Mouse (Mus musculus): ENCODE measurements around the gene Fxyd5. TPM values are rescaled to one million over a fixed set of nuclear protein-coding genes. Genes with fewer than 3 reads are reported as not detected.

Gene Fxyd5
- polyA plus RNA-seq, 1 experiment from 2014 or later: 24.4 TPM

- H3K36me3 ChIP-seq (ENCODE audit: control insufficient read depth, insufficient read depth, low read length): no peaks in the 10 kb centered on the region
- no peaks in the 10 kb centered on the region for H3K27me3 ChIP-seq (ENCODE audit: control insufficient read depth, insufficient read depth, low read depth, low read length)
- no peak overlapping the region for H3K4me3 ChIP-seq (ENCODE audit: low read depth, low read length)
- no peak for ATAC-seq
- 64% methylated on average over 9 of the region's 9 CpGs for WGBS
- no peak overlapping the region for H3K4me2 ChIP-seq (ENCODE audit: low read length)
- no peaks in the 10 kb centered on the region for H3K9me3 ChIP-seq (replicated peaks; ENCODE audit: control insufficient read depth, low read length, poor library complexity, severe bottlenecking)
- H3K9ac ChIP-seq (ENCODE audit: low read depth, low read length): no peak overlapping the region
- H3K4me1 ChIP-seq (ENCODE audit: control insufficient read depth, insufficient read depth, low read length): peaks cover 2% of the 10 kb centered on the region; the same call in 1 of the 2 replicates
- H3K27ac ChIP-seq (ENCODE audit: low read length): no peak overlapping the region
Measured at GRCm38 (mm10) chr7:31072326-31072725, 30.0 kb upstream of the Fxyd5 start.

- H3K4me2 ChIP-seq (ENCODE audit: low read length): no peak overlapping the region
- peaks cover 2% of the 10 kb centered on the region; the same call in 1 of the 2 replicates for H3K4me1 ChIP-seq (ENCODE audit: control insufficient read depth, insufficient read depth, low read length)
- 79% methylated on average over 6 of the region's 6 CpGs for WGBS
- no peaks in the 10 kb centered on the region for H3K36me3 ChIP-seq (ENCODE audit: control insufficient read depth, insufficient read depth, low read length)
- H3K27me3 ChIP-seq (ENCODE audit: control insufficient read depth, insufficient read depth, low read depth, low read length): no peaks in the 10 kb centered on the region
- H3K9ac ChIP-seq (ENCODE audit: low read depth, low read length): no peak overlapping the region
- H3K4me3 ChIP-seq (ENCODE audit: low read depth, low read length): no peak overlapping the region
- H3K9me3 ChIP-seq (replicated peaks; ENCODE audit: control insufficient read depth, low read length, poor library complexity, severe bottlenecking): no peaks in the 10 kb centered on the region
- ATAC-seq: no peak
- H3K27ac ChIP-seq (ENCODE audit: low read length): no peak overlapping the region
Measured at GRCm38 (mm10) chr7:31070324-31070723, 28.0 kb upstream of the Fxyd5 start.

GRCm38 (mm10) chr7:31069491-31069890 is 27.2 kb upstream of the Fxyd5 start:
- Histone ChIP-seq H3K27me3 (ENCODE audit: control insufficient read depth, insufficient read depth, low read depth, low read length) (no peaks in the 10 kb centered on the region), H3K9ac (ENCODE audit: low read depth, low read length) (no peak overlapping the region), H3K36me3 (ENCODE audit: control insufficient read depth, insufficient read depth, low read length) (no peaks in the 10 kb centered on the region), H3K4me2 (ENCODE audit: low read length) (no peak overlapping the region), H3K9me3 (replicated peaks; ENCODE audit: control insufficient read depth, low read length, poor library complexity, severe bottlenecking) (no peaks in the 10 kb centered on the region), H3K4me1 (ENCODE audit: control insufficient read depth, insufficient read depth, low read length) (peaks cover 2% of the 10 kb centered on the region; the same call in 1 of the 2 replicates), H3K4me3 (ENCODE audit: low read depth, low read length) (no peak overlapping the region), H3K27ac (ENCODE audit: low read length) (no peak overlapping the region)
- ATAC-seq: no peak
- 90% methylated on average over 14 of the region's 14 CpGs for WGBS

- 43% methylated on average over 5 of the region's 5 CpGs for WGBS
- Histone ChIP-seq H3K9ac (ENCODE audit: low read depth, low read length) (no peak overlapping the region), H3K27ac (ENCODE audit: low read length) (no peak overlapping the region), H3K4me3 (ENCODE audit: low read depth, low read length) (no peak overlapping the region), H3K4me1 (ENCODE audit: control insufficient read depth, insufficient read depth, low read length) (peaks cover 2% of the 10 kb centered on the region; the same call in 1 of the 2 replicates), H3K4me2 (ENCODE audit: low read length) (no peak overlapping the region), H3K27me3 (ENCODE audit: control insufficient read depth, insufficient read depth, low read depth, low read length) (no peaks in the 10 kb centered on the region), H3K36me3 (ENCODE audit: control insufficient read depth, insufficient read depth, low read length) (no peaks in the 10 kb centered on the region), H3K9me3 (replicated peaks; ENCODE audit: control insufficient read depth, low read length, poor library complexity, severe bottlenecking) (no peaks in the 10 kb centered on the region)
- no peak for ATAC-seq
Measured at GRCm38 (mm10) chr7:31067836-31068235, 25.6 kb upstream of the Fxyd5 start.

GRCm38 (mm10) chr7:31063074-31063560 is 20.8 kb upstream of the Fxyd5 start:
- ATAC-seq: no peak
- Histone ChIP-seq H3K4me3 (ENCODE audit: low read depth, low read length) (no peak overlapping the region), H3K4me2 (ENCODE audit: low read length) (no peak overlapping the region), H3K9me3 (replicated peaks; ENCODE audit: control insufficient read depth, low read length, poor library complexity, severe bottlenecking) (no peaks in the 10 kb centered on the region), H3K36me3 (ENCODE audit: control insufficient read depth, insufficient read depth, low read length) (no peaks in the 10 kb centered on the region), H3K9ac (ENCODE audit: low read depth, low read length) (no peak overlapping the region), H3K27ac (ENCODE audit: low read length) (no peak overlapping the region), H3K27me3 (ENCODE audit: control insufficient read depth, insufficient read depth, low read depth, low read length) (no peaks in the 10 kb centered on the region), H3K4me1 (ENCODE audit: control insufficient read depth, insufficient read depth, low read length) (no peaks in the 10 kb centered on the region)
- 87% methylated on average over 12 of the region's 12 CpGs for WGBS

- Histone ChIP-seq H3K27me3 (ENCODE audit: control insufficient read depth, insufficient read depth, low read depth, low read length) (no peaks in the 10 kb centered on the region), H3K4me2 (ENCODE audit: low read length) (no peak overlapping the region), H3K27ac (ENCODE audit: low read length) (no peak overlapping the region), H3K9me3 (replicated peaks; ENCODE audit: control insufficient read depth, low read length, poor library complexity, severe bottlenecking) (no peaks in the 10 kb centered on the region), H3K4me3 (ENCODE audit: low read depth, low read length) (no peak overlapping the region), H3K9ac (ENCODE audit: low read depth, low read length) (no peak overlapping the region), H3K36me3 (ENCODE audit: control insufficient read depth, insufficient read depth, low read length) (no peaks in the 10 kb centered on the region), H3K4me1 (ENCODE audit: control insufficient read depth, insufficient read depth, low read length) (no peaks in the 10 kb centered on the region)
- no peak for ATAC-seq
- WGBS: 84% methylated on average over 7 of the region's 7 CpGs
Measured at GRCm38 (mm10) chr7:31060621-31061010, 18.3 kb upstream of the Fxyd5 start.

- H3K4me1 ChIP-seq (ENCODE audit: control insufficient read depth, insufficient read depth, low read length): no peaks in the 10 kb centered on the region
- no peaks in the 10 kb centered on the region for H3K36me3 ChIP-seq (ENCODE audit: control insufficient read depth, insufficient read depth, low read length)
- H3K27ac ChIP-seq (ENCODE audit: low read length): no peak overlapping the region
- no peaks in the 10 kb centered on the region for H3K27me3 ChIP-seq (ENCODE audit: control insufficient read depth, insufficient read depth, low read depth, low read length)
- H3K4me2 ChIP-seq (ENCODE audit: low read length): no peak overlapping the region
- ATAC-seq: no peak
- no peak overlapping the region for H3K9ac ChIP-seq (ENCODE audit: low read depth, low read length)
- H3K4me3 ChIP-seq (ENCODE audit: low read depth, low read length): no peak overlapping the region
- no peaks in the 10 kb centered on the region for H3K9me3 ChIP-seq (replicated peaks; ENCODE audit: control insufficient read depth, low read length, poor library complexity, severe bottlenecking)
- WGBS: 50% methylated on average over 11 of the region's 11 CpGs
Measured at GRCm38 (mm10) chr7:31059919-31060620, 17.8 kb upstream of the Fxyd5 start.

- 6% methylated on average over 2 of the region's 2 CpGs for WGBS
- ATAC-seq: no peak
- Histone ChIP-seq H3K4me3 (ENCODE audit: low read depth, low read length) (no peak within 1 kb of the TSS), H3K4me2 (ENCODE audit: low read length) (no peak within 1 kb of the TSS), H3K9ac (ENCODE audit: low read depth, low read length) (no peak within 1 kb of the TSS), H3K27ac (ENCODE audit: low read length) (no peak within 1 kb of the TSS), H3K9me3 (replicated peaks; ENCODE audit: control insufficient read depth, low read length, poor library complexity, severe bottlenecking) (no peaks in the 10 kb centered on the region), H3K27me3 (ENCODE audit: control insufficient read depth, insufficient read depth, low read depth, low read length) (peaks cover 5% of the 10 kb centered on the region; the same call in 1 of the 2 replicates), H3K36me3 (ENCODE audit: control insufficient read depth, insufficient read depth, low read length) (no peaks in the 10 kb centered on the region), H3K4me1 (ENCODE audit: control insufficient read depth, insufficient read depth, low read length) (no peaks in the 10 kb centered on the region)
Measured at GRCm38 (mm10) chr7:31059108-31059507, 16.8 kb upstream of the Fxyd5 start, which contains the start of gene Lgi4. Gene Lgi4 (plus strand): TSS chr7:31059342.

GRCm38 (mm10) chr7:31058211-31058610 is 15.9 kb upstream of the Fxyd5 start:
- Histone ChIP-seq H3K27me3 (ENCODE audit: control insufficient read depth, insufficient read depth, low read depth, low read length) (peaks cover 7% of the 10 kb centered on the region; the same call in 1 of the 2 replicates), H3K4me1 (ENCODE audit: control insufficient read depth, insufficient read depth, low read length) (no peaks in the 10 kb centered on the region), H3K27ac (ENCODE audit: low read length) (no peak overlapping the region), H3K4me3 (ENCODE audit: low read depth, low read length) (no peak overlapping the region), H3K9me3 (replicated peaks; ENCODE audit: control insufficient read depth, low read length, poor library complexity, severe bottlenecking) (no peaks in the 10 kb centered on the region), H3K9ac (ENCODE audit: low read depth, low read length) (no peak overlapping the region), H3K4me2 (ENCODE audit: low read length) (no peak overlapping the region), H3K36me3 (ENCODE audit: control insufficient read depth, insufficient read depth, low read length) (no peaks in the 10 kb centered on the region)
- WGBS: 87% methylated on average over 6 of the region's 6 CpGs
- no peak for ATAC-seq
